Mouse (Mus musculus) MEL (cell line): ENCODE measurements around the gene Prc1.

Experiments
- CHD1 ChIP-seq: IDR thresholded peaks from 2 replicates; pipeline ENCODE4 v1.6.1; 2012; ENCODE audit warnings: low read depth, mild to moderate bottlenecking, inconsistent platforms, low read length, improper control_type of control experiment
- CTCF ChIP-seq, 3 experiments: IDR thresholded peaks in 2 of 3; conservative IDR thresholded peaks in 1 of 3; 2 replicates each; pipeline ENCODE4 v1.5.1; 2011 to 2012; ENCODE audit warnings: low read length in 3 of 3, low read depth in 2 of 3, mild to moderate bottlenecking in 2 of 3, improper control_type of control experiment in 1 of 3, inconsistent platforms in 1 of 3, mixed read lengths in 1 of 3, moderate library complexity in 1 of 3; ENCODE audit not compliant: control insufficient read depth in 1 of 3, insufficient read depth in 1 of 3, poor library complexity in 1 of 3, severe bottlenecking in 1 of 3
- ETS1 ChIP-seq: IDR thresholded peaks from 2 replicates; pipeline ENCODE4 v1.6.1; 2012; ENCODE audit warnings: low read depth, mild to moderate bottlenecking, inconsistent platforms, low read length, improper control_type of control experiment, moderate library complexity

DNA sequence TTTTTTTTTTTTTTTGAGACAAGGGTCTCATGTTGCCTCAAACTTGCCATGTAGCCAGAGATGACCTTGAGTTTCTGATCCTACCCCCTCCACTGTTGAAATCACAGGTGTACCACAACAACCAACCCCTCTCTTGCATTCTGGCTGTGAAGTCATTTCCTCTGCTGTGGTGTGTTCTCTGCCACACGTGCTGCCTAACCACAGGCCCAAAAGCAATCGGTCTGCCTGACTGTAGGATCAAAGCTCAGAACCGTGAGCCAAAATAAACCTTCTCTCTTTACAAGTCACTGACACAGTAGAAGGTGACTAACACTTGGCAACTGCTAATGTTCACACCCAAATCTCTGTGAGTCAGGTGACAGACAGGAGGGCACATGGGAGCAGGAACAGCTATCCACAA is 66.2 kb downstream of the Prc1 start:
- no peak for TF ChIP-seq CTCF (IDR thresholded peaks at IDR 0.05 in 2 of 3, conservative IDR thresholded peaks at IDR 0.05 in 1 of 3; ENCODE audit: control insufficient read depth in 1 of 3, insufficient read depth in 1 of 3, low read depth in 2 of 3, low read length in 3 of 3, poor library complexity in 1 of 3, severe bottlenecking in 1 of 3)
- TF ChIP-seq ETS1 = no peak
- TF ChIP-seq CHD1 = no peak
